Mouse (Mus musculus) small intestine, adult 2 months (tissue): ENCODE measurements around the gene Rnf39.

Experiments used
- CTCF ChIP-seq: fragments of 200-500 bp; IDR thresholded peaks from 2 replicates; pipeline ENCODE4 v1.5.1; 2012; ENCODE audit warnings: low read depth, mild to moderate bottlenecking, control low read depth, inconsistent platforms, low read length, moderate library complexity, mixed read lengths; ENCODE audit not compliant: insufficient replicate concordance, insufficient read length; ENCODE audit errors: extremely low read depth
- POLR2A ChIP-seq: fragments of 200-500 bp; IDR thresholded peaks from 2 replicates; pipeline ENCODE4 v1.6.1; 2012; ENCODE audit warnings: low read depth, mild to moderate bottlenecking, control low read depth, inconsistent platforms, low read length, moderate library complexity

- no peak for TF ChIP-seq CTCF
- no peak for TF ChIP-seq POLR2A
Observed at GRCm38 (mm10) chr17:36948286-36948685, 5.6 kb downstream of the Rnf39 start.
